Mouse (Mus musculus) cerebellum, postnatal 14 days (tissue): ENCODE measurements around the gene Gm10439.
"Not testable (repeated sequence)": the region's sequence is repeated elsewhere in the genome, so short reads cannot be mapped to it uniquely, and the experiment has no call there.

Experiments
- DNase-seq, 2 experiments: peaks; one replicate each; pipeline ENCODE4 v3.0.0; 2021; ENCODE audit warnings: mixed read lengths in 2 of 2

Gene Gm10439

DNA sequence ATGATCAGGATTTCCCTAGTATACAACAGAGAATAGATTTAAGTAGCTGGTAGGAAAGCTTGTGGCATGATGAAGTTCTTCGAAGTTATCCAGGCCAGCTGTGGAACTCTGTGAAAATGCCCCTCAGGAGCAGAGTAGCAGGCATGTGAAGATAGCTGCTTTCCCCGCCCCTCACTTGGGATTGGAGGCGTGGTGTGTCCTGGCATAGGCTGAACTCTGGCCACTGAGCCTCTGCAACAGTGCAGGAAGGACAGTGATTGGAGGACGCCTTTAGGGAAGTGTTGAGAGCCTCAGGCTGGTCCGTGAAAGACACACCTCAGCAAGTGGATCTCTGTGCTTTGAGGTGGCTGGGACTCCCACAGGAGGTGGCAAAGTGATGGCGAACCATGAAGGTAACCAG, at the start of gene Gm10439:
Gene Gm10439 (plus strand): TSS at position 301 of the 400 bp plus-strand sequence.
- DNase-seq, result not testable (repeated sequence)
